Mouse (Mus musculus): ENCODE measurements around the gene Gm525. TPM values are rescaled to one million over a fixed set of nuclear protein-coding genes. Genes with fewer than 3 reads are reported as not detected.

Gene Gm525
- polyA plus RNA-seq, 1 experiment from 2014 or later: not detected

DNA sequence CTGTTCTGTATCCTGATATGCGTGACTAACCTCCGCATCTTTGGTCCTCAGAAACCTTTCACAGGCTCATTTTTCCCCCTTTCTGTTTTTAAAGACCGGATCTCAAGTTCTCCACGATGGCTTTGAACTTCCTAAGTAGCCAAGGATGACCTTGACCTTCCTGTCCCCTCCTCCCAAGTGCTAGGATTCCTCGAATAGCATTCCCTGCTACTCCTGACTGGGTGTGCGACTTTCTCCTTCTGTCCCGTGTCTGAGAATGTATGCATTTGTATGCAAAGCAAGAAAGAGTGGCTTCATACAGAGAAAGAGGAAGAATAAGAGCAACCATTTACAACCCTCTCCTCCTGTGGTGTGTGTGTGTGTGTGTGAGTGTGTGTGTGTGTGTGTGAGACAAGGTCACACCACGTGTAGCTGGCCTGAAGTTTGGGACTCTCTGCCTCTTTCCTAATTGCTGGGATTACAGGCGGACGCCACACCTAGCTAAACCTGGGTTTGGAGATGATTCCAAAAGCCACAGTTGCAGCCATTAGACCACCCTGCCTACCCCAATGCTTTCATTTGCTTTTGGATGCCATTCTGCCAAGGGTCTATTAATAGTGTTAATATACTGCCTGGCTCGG lies 5.7 kb upstream of the Gm525 start:
- no peak overlapping the region for H3K4me3 ChIP-seq (ENCODE audit: low read depth, low read length)
- WGBS: 64% methylated on average over 11 of the region's 11 CpGs

DNA sequence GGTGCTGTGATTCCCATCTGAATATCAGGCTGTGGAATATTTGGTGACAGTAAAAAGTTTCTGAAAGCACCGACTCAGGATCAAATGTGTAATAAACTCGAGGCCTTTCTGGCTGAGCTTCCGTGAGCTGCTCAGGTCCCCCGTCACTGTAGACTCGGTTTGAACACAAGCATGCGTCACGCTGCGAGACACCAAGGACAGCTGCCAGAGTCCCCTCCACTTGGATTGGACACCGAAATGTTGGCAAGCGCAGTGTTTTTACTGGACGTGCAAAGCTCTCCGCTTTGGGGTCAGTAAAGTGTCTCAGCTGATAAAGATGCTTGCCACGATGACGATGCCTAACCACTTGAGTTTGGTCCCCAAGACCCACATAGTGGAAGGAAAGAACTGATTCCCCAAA lies 5.0 kb upstream of the Gm525 start:
- ATAC-seq (ENCODE audit: low read depth): no peak
- H3K36me3 ChIP-seq (ENCODE audit: control insufficient read depth, insufficient read depth, low read length): no peaks in the 10 kb centered on the region
- no peak overlapping the region for H3K9ac ChIP-seq (replicated peaks; ENCODE audit: low read depth, low read length)
- no peak overlapping the region for H3K4me3 ChIP-seq (ENCODE audit: low read depth, low read length)
- no peaks in the 10 kb centered on the region for H3K9me3 ChIP-seq (ENCODE audit: control insufficient read depth, low read length)
- 97% methylated on average over 14 of the region's 14 CpGs for WGBS
- H3K27ac ChIP-seq (ENCODE audit: low read depth, low read length): no peak overlapping the region
- no peak overlapping the region for H3K4me2 ChIP-seq (ENCODE audit: low read depth, low read length)
- no peaks in the 10 kb centered on the region for H3K27me3 ChIP-seq (ENCODE audit: control insufficient read depth, insufficient read depth, low read length)
- no peaks in the 10 kb centered on the region for H3K4me1 ChIP-seq (ENCODE audit: control insufficient read depth, insufficient read depth, low read length)

More for the DNA sequence above, 5.7 kb upstream of the Gm525 start:
- no peak overlapping the region for H3K9ac ChIP-seq (replicated peaks; ENCODE audit: low read depth, low read length)
- H3K9me3 ChIP-seq (ENCODE audit: control insufficient read depth, low read length): no peaks in the 10 kb centered on the region
- no peak for ATAC-seq (ENCODE audit: low read depth)
- no peak overlapping the region for H3K4me2 ChIP-seq (ENCODE audit: low read depth, low read length)
- H3K27me3 ChIP-seq (ENCODE audit: control insufficient read depth, insufficient read depth, low read length): no peaks in the 10 kb centered on the region
- H3K36me3 ChIP-seq (ENCODE audit: control insufficient read depth, insufficient read depth, low read length): no peaks in the 10 kb centered on the region
- H3K27ac ChIP-seq (ENCODE audit: low read depth, low read length): no peak overlapping the region
- no peaks in the 10 kb centered on the region for H3K4me1 ChIP-seq (ENCODE audit: control insufficient read depth, insufficient read depth, low read length)

- H3K4me2 ChIP-seq (ENCODE audit: low read depth, low read length): no peak overlapping the region
- no peaks in the 10 kb centered on the region for H3K4me1 ChIP-seq (ENCODE audit: control insufficient read depth, insufficient read depth, low read length)
- H3K9ac ChIP-seq (replicated peaks; ENCODE audit: low read depth, low read length): no peak overlapping the region
- no peak overlapping the region for H3K4me3 ChIP-seq (ENCODE audit: low read depth, low read length)
- H3K9me3 ChIP-seq (ENCODE audit: control insufficient read depth, low read length): no peaks in the 10 kb centered on the region
- no peak overlapping the region for H3K27ac ChIP-seq (ENCODE audit: low read depth, low read length)
- no peaks in the 10 kb centered on the region for H3K36me3 ChIP-seq (ENCODE audit: control insufficient read depth, insufficient read depth, low read length)
- no peak for ATAC-seq (ENCODE audit: low read depth)
- no peaks in the 10 kb centered on the region for H3K27me3 ChIP-seq (ENCODE audit: control insufficient read depth, insufficient read depth, low read length)
- WGBS: 23% methylated on average over 6 of the region's 6 CpGs
Measured at GRCm38 (mm10) chr11:89069303-89069702, 4.3 kb upstream of the Gm525 start.

- Histone ChIP-seq H3K27ac (ENCODE audit: low read depth, low read length) (no peak overlapping the region), H3K9ac (replicated peaks; ENCODE audit: low read depth, low read length) (no peak overlapping the region), H3K4me2 (ENCODE audit: low read depth, low read length) (no peak overlapping the region), H3K4me3 (ENCODE audit: low read depth, low read length) (no peak overlapping the region), H3K27me3 (ENCODE audit: control insufficient read depth, insufficient read depth, low read length) (no peaks in the 10 kb centered on the region), H3K9me3 (ENCODE audit: control insufficient read depth, low read length) (no peaks in the 10 kb centered on the region), H3K36me3 (ENCODE audit: control insufficient read depth, insufficient read depth, low read length) (no peaks in the 10 kb centered on the region), H3K4me1 (ENCODE audit: control insufficient read depth, insufficient read depth, low read length) (no peaks in the 10 kb centered on the region)
- ATAC-seq (ENCODE audit: low read depth): no peak
- WGBS: 88% methylated on average over 5 of the region's 5 CpGs
Measured at GRCm38 (mm10) chr11:89071522-89071921, 2.1 kb upstream of the Gm525 start.

GRCm38 (mm10) chr11:89074783-89075413 lies 1.3 kb downstream of the Gm525 start:
- H3K9me3 ChIP-seq (ENCODE audit: control insufficient read depth, low read length): no peaks in the 10 kb centered on the region
- H3K4me3 ChIP-seq (ENCODE audit: low read depth, low read length): no peak overlapping the region
- H3K27ac ChIP-seq (ENCODE audit: low read depth, low read length): no peak overlapping the region
- no peaks in the 10 kb centered on the region for H3K27me3 ChIP-seq (ENCODE audit: control insufficient read depth, insufficient read depth, low read length)
- ATAC-seq (ENCODE audit: low read depth): no peak
- no peak overlapping the region for H3K9ac ChIP-seq (replicated peaks; ENCODE audit: low read depth, low read length)
- WGBS: 48% methylated on average over 19 of the region's 19 CpGs
- H3K4me2 ChIP-seq (ENCODE audit: low read depth, low read length): no peak overlapping the region
- H3K4me1 ChIP-seq (ENCODE audit: control insufficient read depth, insufficient read depth, low read length): no peaks in the 10 kb centered on the region
- H3K36me3 ChIP-seq (ENCODE audit: control insufficient read depth, insufficient read depth, low read length): no peaks in the 10 kb centered on the region

DNA sequence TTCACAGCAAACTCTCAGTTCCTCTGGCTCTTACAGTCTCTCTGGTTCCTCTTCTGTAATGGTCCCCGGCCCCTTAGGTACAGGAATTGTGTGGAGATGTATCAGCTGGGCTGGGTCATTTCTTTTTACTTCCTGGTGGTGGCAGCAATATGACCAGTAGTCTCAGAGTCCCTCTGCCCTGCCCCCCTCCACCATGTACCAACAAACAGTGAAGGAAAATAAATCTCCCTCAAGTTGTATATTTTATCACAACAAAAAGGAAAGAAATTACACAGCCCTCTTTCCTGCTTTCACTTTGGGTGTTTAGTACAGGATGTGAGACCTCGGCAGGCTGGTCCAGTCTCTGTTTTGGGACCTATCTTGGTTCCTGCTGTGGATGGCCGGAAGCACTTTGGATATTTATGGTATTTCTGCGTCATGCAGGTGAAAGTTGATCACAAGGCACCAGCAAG lies 2.8 kb downstream of the Gm525 start:
- H3K9me3 ChIP-seq (ENCODE audit: control insufficient read depth, low read length): no peaks in the 10 kb centered on the region
- H3K4me2 ChIP-seq (ENCODE audit: low read depth, low read length): no peak overlapping the region
- no peaks in the 10 kb centered on the region for H3K36me3 ChIP-seq (ENCODE audit: control insufficient read depth, insufficient read depth, low read length)
- H3K27ac ChIP-seq (ENCODE audit: low read depth, low read length): no peak overlapping the region
- 87% methylated on average over 4 of the region's 4 CpGs for WGBS
- no peak overlapping the region for H3K4me3 ChIP-seq (ENCODE audit: low read depth, low read length)
- ATAC-seq (ENCODE audit: low read depth): no peak
- no peaks in the 10 kb centered on the region for H3K27me3 ChIP-seq (ENCODE audit: control insufficient read depth, insufficient read depth, low read length)
- H3K9ac ChIP-seq (replicated peaks; ENCODE audit: low read depth, low read length): no peak overlapping the region
- no peaks in the 10 kb centered on the region for H3K4me1 ChIP-seq (ENCODE audit: control insufficient read depth, insufficient read depth, low read length)

GRCm38 (mm10) chr11:89077601-89078000 lies 4.0 kb downstream of the Gm525 start:
- Histone ChIP-seq H3K27me3 (ENCODE audit: control insufficient read depth, insufficient read depth, low read length) (no peaks in the 10 kb centered on the region), H3K4me2 (ENCODE audit: low read depth, low read length) (no peak overlapping the region), H3K27ac (ENCODE audit: low read depth, low read length) (no peak overlapping the region), H3K9ac (replicated peaks; ENCODE audit: low read depth, low read length) (no peak overlapping the region), H3K9me3 (ENCODE audit: control insufficient read depth, low read length) (no peaks in the 10 kb centered on the region), H3K4me3 (ENCODE audit: low read depth, low read length) (no peak overlapping the region), H3K4me1 (ENCODE audit: control insufficient read depth, insufficient read depth, low read length) (no peaks in the 10 kb centered on the region), H3K36me3 (ENCODE audit: control insufficient read depth, insufficient read depth, low read length) (no peaks in the 10 kb centered on the region)
- no peak for ATAC-seq (ENCODE audit: low read depth)
- 91% methylated on average over 8 of the region's 8 CpGs for WGBS

DNA sequence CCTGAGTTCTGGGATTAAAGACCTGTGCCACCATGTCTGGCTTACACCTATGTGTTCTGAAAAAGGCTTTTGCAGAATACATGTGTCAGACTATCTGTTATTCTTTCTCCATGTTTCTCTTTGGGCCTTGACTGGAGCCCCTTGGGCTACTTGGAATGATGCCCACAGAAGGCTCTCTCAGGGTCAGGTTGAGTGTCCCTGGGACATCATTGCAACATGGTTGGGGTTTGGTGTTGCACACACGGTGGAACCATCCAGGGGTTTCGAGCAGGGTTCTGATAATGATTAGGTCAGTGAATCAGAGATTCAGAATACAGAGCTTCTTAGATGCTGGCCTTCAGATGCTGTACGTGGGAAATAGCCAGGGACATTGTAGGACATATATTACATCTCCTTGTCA lies 4.7 kb downstream of the Gm525 start:
- 94% methylated on average over 3 of the region's 3 CpGs for WGBS

DNA sequence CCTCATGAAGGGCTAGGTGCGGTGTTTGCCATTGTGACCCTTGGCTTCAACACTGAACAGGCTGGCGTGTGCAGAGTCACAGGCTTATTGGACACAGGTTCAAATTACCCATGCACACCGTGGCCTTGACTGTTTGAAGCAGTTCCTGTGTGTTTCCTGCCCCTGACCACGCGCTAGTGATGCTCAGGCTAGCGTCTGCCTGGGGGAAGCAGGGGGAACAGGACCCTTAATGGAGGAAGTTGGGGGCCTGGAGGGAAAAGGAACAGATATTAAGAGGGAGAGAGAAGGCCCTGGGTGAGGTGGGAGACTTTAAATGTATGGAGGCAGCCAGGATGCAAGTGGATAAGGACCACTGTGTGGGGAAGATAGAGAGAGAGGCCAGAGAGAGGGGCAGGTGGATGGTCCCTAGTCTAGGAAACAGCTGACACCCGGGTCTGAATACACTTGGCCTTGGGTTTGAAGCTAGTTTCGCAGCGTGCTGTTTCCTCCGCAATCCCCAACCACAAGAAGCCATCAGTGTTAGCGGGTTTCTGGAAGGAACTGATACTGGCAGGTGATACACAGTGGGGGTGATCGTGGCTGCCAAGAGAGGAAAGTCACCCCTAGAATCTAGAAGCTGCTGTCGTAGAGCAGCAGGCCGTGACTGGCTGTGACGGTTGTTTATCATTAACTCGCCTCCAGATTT lies 5.5 kb downstream of the Gm525 start:
- Histone ChIP-seq H3K9ac (replicated peaks; ENCODE audit: low read depth, low read length) (no peak overlapping the region), H3K27me3 (ENCODE audit: control insufficient read depth, insufficient read depth, low read length) (no peaks in the 10 kb centered on the region), H3K36me3 (ENCODE audit: control insufficient read depth, insufficient read depth, low read length) (no peaks in the 10 kb centered on the region), H3K27ac (ENCODE audit: low read depth, low read length) (no peak overlapping the region), H3K4me2 (ENCODE audit: low read depth, low read length) (no peak overlapping the region), H3K9me3 (ENCODE audit: control insufficient read depth, low read length) (no peaks in the 10 kb centered on the region), H3K4me3 (ENCODE audit: low read depth, low read length) (no peak overlapping the region), H3K4me1 (ENCODE audit: control insufficient read depth, insufficient read depth, low read length) (no peaks in the 10 kb centered on the region)
- no peak for ATAC-seq (ENCODE audit: low read depth)
- WGBS: 83% methylated on average over 16 of the region's 16 CpGs

More for the DNA sequence above, 4.7 kb downstream of the Gm525 start:
- Histone ChIP-seq H3K9ac (replicated peaks; ENCODE audit: low read depth, low read length) (no peak overlapping the region), H3K4me3 (ENCODE audit: low read depth, low read length) (no peak overlapping the region), H3K27me3 (ENCODE audit: control insufficient read depth, insufficient read depth, low read length) (no peaks in the 10 kb centered on the region), H3K9me3 (ENCODE audit: control insufficient read depth, low read length) (no peaks in the 10 kb centered on the region), H3K4me2 (ENCODE audit: low read depth, low read length) (no peak overlapping the region), H3K27ac (ENCODE audit: low read depth, low read length) (no peak overlapping the region), H3K36me3 (ENCODE audit: control insufficient read depth, insufficient read depth, low read length) (no peaks in the 10 kb centered on the region), H3K4me1 (ENCODE audit: control insufficient read depth, insufficient read depth, low read length) (no peaks in the 10 kb centered on the region)
- ATAC-seq (ENCODE audit: low read depth): no peak
